Mouse (Mus musculus) urinary bladder, postnatal 14 days (tissue): ENCODE results near the gene Aoah.

Experiments used
- DNase-seq: peaks from one replicate; pipeline ENCODE4 v3.0.0; 2021; ENCODE audit warnings: low spot score

The Aoah gene

DNA sequence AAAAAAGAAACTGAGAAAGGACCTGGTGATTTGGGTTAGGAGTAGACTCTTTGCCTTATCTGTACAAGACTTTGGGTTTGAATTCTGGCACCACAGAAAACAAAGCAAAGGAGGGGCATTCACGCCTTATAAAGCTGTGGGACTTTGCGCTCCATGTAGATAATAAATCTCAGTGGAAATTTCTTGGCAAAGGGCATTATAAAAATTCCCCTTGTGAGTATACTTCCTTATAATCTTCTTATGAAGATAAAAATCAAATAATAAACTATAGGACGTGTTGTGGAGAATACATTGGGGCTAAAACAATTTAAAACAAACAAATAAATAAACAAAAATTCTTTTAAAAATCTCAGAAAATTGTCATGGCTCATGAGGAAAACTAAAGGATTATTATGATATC, 280.9 kb downstream of the Aoah start, which contains the start of gene Olfr1370:
Olfr1370 (minus strand) TSS at position 101 of the 400 bp plus-strand sequence.
- no peak for DNase-seq

DNA sequence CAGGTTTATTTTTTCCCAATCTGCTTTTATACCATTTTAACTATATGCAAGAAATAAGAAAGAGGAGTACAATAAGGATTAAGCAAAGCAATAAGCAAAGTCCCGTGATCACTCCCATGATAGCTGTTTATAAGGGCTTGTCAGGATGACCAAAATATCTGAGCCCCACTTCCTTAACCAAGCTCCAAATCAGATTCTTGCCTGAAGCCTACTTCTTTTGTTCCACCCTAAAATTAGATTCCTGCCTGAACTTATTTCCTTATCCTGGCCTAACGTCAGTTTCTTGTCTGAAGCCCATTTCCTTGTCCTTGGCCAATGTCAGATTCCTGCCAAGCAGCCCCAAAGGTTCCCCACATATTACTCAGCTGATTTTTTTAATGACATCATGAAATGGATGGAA, 288.8 kb downstream of the Aoah start:
- no peak for DNase-seq
